Mouse (Mus musculus) naive thymus-derived CD4-positive, alpha-beta T cell, adult 5 months (primary cell): ENCODE results near the gene Nxpe5. TPM values are rescaled to one million over a fixed set of nuclear protein-coding genes. Genes with fewer than 3 reads are reported as not detected.

Experiments
- polyA plus RNA-seq: library from polyadenylated mRNA; unstranded; fragments of 100-300 nt; shearing (Covaris generic); gene quantifications from one replicate; pipeline ENCODE4 v1.2.1, GENCODE M21; 2017

Nxpe5 gene
- polyA plus RNA-seq: not detected

DNA sequence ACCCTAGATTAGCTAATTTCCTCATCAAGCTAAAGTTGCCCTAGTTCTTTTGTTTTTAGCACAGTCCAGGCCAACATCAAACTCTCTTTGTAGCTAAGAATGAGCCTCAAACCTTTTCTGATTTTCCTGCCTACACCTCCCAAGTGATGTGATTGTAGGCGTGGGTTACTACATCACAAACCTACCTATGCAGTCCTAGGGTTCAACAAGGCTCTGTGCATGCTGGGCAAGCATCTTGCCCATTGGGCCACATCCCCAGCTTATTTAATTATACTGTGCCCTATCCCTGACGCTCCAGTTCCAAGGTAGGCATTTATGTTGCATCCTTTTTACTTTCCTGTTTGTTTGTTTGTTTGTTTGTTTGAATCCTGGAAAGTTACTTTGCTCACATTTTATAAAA, at the start of gene Nxpe5:
Nxpe5 (plus strand) TSS at position 199 of the 400 bp plus-strand sequence.

GRCm38 (mm10) chr5:138186950-138187638, 38.6 kb upstream of the Nxpe5 start, which contains the start of the genes Taf6 and Cnpy4:
TSS of gene Taf6 (minus strand) at chr5:138187451.
TSS of gene Cnpy4 (plus strand) at chr5:138187485.

GRCm38 (mm10) chr5:138193771-138194727, 31.6 kb upstream of the Nxpe5 start, which contains the start of gene Mblac1:
TSS of gene Mblac1 (plus strand) at chr5:138194314.

GRCm38 (mm10) chr5:138255353-138256093, 29.8 kb downstream of the Nxpe5 start, which contains the start of gene Lamtor4:
TSS of gene Lamtor4 (plus strand) at chr5:138255482.

DNA sequence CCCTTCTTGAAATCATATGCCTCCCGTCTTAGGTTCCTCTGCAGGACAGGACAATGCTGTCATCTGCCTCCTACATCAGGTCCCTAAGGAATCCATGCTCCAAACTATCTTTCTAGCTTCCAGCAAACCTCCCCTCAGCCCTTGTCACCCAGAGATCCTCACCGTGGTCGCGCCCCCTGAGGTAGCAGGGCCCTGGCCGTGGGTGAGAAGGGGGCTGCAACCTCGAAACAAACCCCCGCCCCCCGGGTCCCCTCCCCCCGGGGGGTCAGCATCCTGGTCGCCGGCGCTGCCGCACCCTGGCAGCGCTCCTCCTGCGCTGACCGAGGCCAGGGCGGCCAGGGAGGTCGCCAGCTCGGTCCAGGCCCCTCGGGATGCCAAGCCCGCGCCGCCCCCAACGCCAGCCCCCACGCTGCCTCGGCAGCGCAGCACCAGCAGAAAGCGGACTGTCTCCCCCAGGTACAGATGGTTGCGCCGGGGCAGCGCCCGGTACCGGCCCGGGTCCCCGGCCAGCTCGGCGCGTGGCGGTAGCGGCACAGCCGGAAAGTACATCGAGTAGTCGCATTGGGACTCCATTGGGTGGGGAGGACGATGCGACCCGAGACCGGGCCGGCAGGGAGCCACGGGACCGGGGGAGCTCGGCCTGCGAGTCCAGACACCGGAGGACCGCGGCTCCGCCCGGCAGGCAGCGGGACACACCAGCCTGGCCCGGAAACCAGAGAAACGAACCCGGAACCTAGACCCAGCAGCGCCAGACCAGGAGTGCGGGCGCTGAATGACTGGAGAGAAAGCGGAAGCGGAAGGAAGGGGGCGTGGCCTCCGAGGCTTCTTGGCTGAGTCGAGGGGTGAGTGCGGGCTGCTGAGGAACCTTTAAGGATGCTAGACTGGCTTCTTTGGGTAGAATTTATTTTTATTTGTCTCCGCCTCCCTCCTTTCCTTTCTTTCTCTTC, 37.8 kb downstream of the Nxpe5 start, which contains the start of gene BC037034:
BC037034 (minus strand) TSS at position 774 of the 947 bp plus-strand sequence.

DNA sequence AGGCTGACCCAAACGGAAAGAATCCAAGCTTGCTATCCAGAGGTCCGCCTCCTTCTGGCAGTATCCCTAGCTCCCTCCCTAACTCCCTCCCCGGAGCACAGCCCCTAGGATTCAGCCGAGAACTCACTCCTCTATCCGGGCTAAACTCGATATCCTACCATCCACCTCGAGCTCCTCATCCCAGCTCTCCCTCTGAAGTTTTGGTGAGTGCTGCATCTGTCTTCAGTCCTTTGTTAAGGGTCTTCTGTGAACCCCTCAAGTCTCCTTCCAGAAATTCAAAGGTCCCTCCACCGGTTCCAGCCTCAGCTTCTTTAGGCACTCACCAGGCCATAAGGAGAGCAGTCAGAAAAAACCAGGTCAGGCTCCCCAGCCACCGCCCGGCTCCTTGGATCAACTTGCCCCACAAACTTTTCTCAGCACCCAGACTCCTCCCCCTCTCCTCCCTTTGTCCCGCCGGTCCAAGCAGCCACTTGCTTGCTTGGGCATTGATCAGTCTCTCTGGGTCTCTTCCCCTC, 46.8 kb downstream of the Nxpe5 start, which contains the start of gene Gal3st4:
Gal3st4 (minus strand) TSS at position 432 of the 515 bp plus-strand sequence.

GRCm38 (mm10) chr5:138279585-138280424, 54.1 kb downstream of the Nxpe5 start, which contains the start of the genes Gm43720, Gpc2 and Stag3:
TSS of gene Gm43720 (minus strand) at chr5:138279958.
TSS of gene Gpc2 (minus strand) at chr5:138280005.
TSS of gene Stag3 (plus strand) at chr5:138280240.

Other genes starting within 250 kb of the Nxpe5 start
- not detected for gene Azgp1, start 244.4 kb upstream of the Nxpe5 start, polyA plus RNA-seq
- not detected for gene Smok3a, start 204.6 kb upstream of the Nxpe5 start, polyA plus RNA-seq
- not detected for gene Smok3b, start 204.5 kb upstream of the Nxpe5 start, polyA plus RNA-seq
- gene Smok3c, start 172.7 kb upstream of the Nxpe5 start, polyA plus RNA-seq: not detected
- gene Zkscan1, start 140.8 kb upstream of the Nxpe5 start, polyA plus RNA-seq: 16.7 TPM
- gene Zscan21, start 109.0 kb upstream of the Nxpe5 start, polyA plus RNA-seq: 29.1 TPM
- 7.7 TPM for gene Zfp113, start 70.2 kb upstream of the Nxpe5 start, polyA plus RNA-seq
- gene Cops6, start 64.8 kb upstream of the Nxpe5 start, polyA plus RNA-seq: 129 TPM
- gene Ap4m1, start 53.9 kb upstream of the Nxpe5 start, polyA plus RNA-seq: 11.9 TPM
- gene Mcm7, start 53.5 kb upstream of the Nxpe5 start, polyA plus RNA-seq: 108 TPM
- 33.2 TPM for gene Taf6, start 38.4 kb upstream of the Nxpe5 start, polyA plus RNA-seq
- gene Cnpy4, start 38.4 kb upstream of the Nxpe5 start, polyA plus RNA-seq: 14.6 TPM
- gene Mblac1, start 31.6 kb upstream of the Nxpe5 start, polyA plus RNA-seq: not detected
- 24.9 TPM for gene Lamtor4, start 29.6 kb downstream of the Nxpe5 start, polyA plus RNA-seq
- gene BC037034, start 38.1 kb downstream of the Nxpe5 start, polyA plus RNA-seq: 20.3 TPM
- gene Gal3st4, start 46.9 kb downstream of the Nxpe5 start, polyA plus RNA-seq: 0.22 TPM
- not detected for gene Gm43720, start 54.1 kb downstream of the Nxpe5 start, polyA plus RNA-seq
- gene Gpc2, start 54.1 kb downstream of the Nxpe5 start, polyA plus RNA-seq: 1.9 TPM
- 0.27 TPM for gene Stag3, start 54.3 kb downstream of the Nxpe5 start, polyA plus RNA-seq
- not detected for gene Pvrig, start 116.1 kb downstream of the Nxpe5 start, polyA plus RNA-seq
- 15.9 TPM for gene Zfp157, start 215.6 kb downstream of the Nxpe5 start, polyA plus RNA-seq